Mouse (Mus musculus) MEL (cell line): ENCODE measurements at regions not wholly inside any gene's neighbourhood (a gene's known extent, or its start where the extent isn't known, plus 50 kb on each side); places are given as distances from the start of the nearest gene placed in this dataset.

Experiments used
- DNase-seq: peaks from one replicate; pipeline ENCODE4 v3.0.0; 2011; ENCODE audit warnings: low read depth, low spot score
- H3K27ac ChIP-seq: 2 replicates; pipeline ENCODE4 v1.5.1; 2012; ENCODE audit warnings: low read depth, mild to moderate bottlenecking, control low read depth, low read length, moderate library complexity; ENCODE audit not compliant: control insufficient read depth
- H3K27me3 ChIP-seq, 2 experiments: fragments of 150-350 bp in 1 of 2; sonication (generic) in 1 of 2; 2 replicates each; pipeline ENCODE4 v1.6.1; 2012; ENCODE audit warnings: low read length in 2 of 2, mild to moderate bottlenecking in 2 of 2, improper control_type of control experiment in 1 of 2, moderate library complexity in 1 of 2; ENCODE audit not compliant: insufficient read depth in 2 of 2, control insufficient read depth in 1 of 2
- H3K36me3 ChIP-seq, 2 experiments: 2 replicates each; pipeline ENCODE4 v1.6.1; 2012 to 2014; ENCODE audit warnings: low read length in 2 of 2, improper control_type of control experiment in 1 of 2, inconsistent platforms in 1 of 2, mild to moderate bottlenecking in 1 of 2; ENCODE audit not compliant: insufficient read depth in 2 of 2, control insufficient read depth in 1 of 2
- H3K4me1 ChIP-seq, 2 experiments: fragments of 150-350 bp in 1 of 2; sonication (generic) in 1 of 2; 2 replicates each; pipeline ENCODE4 v1.6.1; 2012; ENCODE audit warnings: low read length in 2 of 2, improper control_type of control experiment in 1 of 2, mild to moderate bottlenecking in 1 of 2; ENCODE audit not compliant: insufficient read depth in 2 of 2, control insufficient read depth in 1 of 2
- H3K4me3 ChIP-seq, 2 experiments: fragments of 150-350 bp in 1 of 2; sonication (generic) in 1 of 2; 2 replicates each; pipeline ENCODE4 v1.5.1; 2012; ENCODE audit warnings: low read depth in 2 of 2, low read length in 2 of 2, mild to moderate bottlenecking in 2 of 2, moderate library complexity in 2 of 2, control low read depth in 1 of 2, improper control_type of control experiment in 1 of 2; ENCODE audit not compliant: control insufficient read depth in 1 of 2, insufficient read depth in 1 of 2
- H3K79me2 ChIP-seq: 2 replicates; pipeline ENCODE4 v1.6.1; 2012; ENCODE audit warnings: mild to moderate bottlenecking, low read length, moderate library complexity; ENCODE audit not compliant: control insufficient read depth, poor library complexity, insufficient read depth
- H3K9ac ChIP-seq: 2 replicates; pipeline ENCODE4 v1.6.1; 2012; ENCODE audit warnings: low read depth, mild to moderate bottlenecking, control low read depth, low read length, moderate library complexity; ENCODE audit not compliant: control insufficient read depth, poor library complexity, severe bottlenecking
- H3K9me3 ChIP-seq: fragments of 150-350 bp; sonication (generic); replicated peaks from 2 replicates; pipeline ENCODE4 v1.6.1; 2012; ENCODE audit warnings: mild to moderate bottlenecking, low read length, improper control_type of control experiment, moderate library complexity; ENCODE audit not compliant: insufficient read depth
- BHLHE40 ChIP-seq: IDR thresholded peaks from 2 replicates; pipeline ENCODE4 v1.6.1; 2012; ENCODE audit warnings: low read depth, mild to moderate bottlenecking, inconsistent platforms, low read length, improper control_type of control experiment, borderline replicate concordance
- CHD2 ChIP-seq: IDR thresholded peaks from 2 replicates; pipeline ENCODE4 v1.6.1; 2011; ENCODE audit warnings: low read length, improper control_type of control experiment
- CTCF ChIP-seq, 3 experiments: IDR thresholded peaks in 2 of 3; conservative IDR thresholded peaks in 1 of 3; 2 replicates each; pipeline ENCODE4 v1.5.1; 2011 to 2012; ENCODE audit warnings: low read length in 3 of 3, low read depth in 2 of 3, mild to moderate bottlenecking in 2 of 3, improper control_type of control experiment in 1 of 3, inconsistent platforms in 1 of 3, mixed read lengths in 1 of 3, moderate library complexity in 1 of 3; ENCODE audit not compliant: control insufficient read depth in 1 of 3, insufficient read depth in 1 of 3, poor library complexity in 1 of 3, severe bottlenecking in 1 of 3
- EP300 ChIP-seq, 2 experiments: IDR thresholded peaks; 2 replicates each; pipeline ENCODE4 v1.6.1; 2011; ENCODE audit warnings: improper control_type of control experiment in 2 of 2, low read length in 2 of 2, low read depth in 1 of 2, mild to moderate bottlenecking in 1 of 2
- GATA1 ChIP-seq: IDR thresholded peaks from 2 replicates; pipeline ENCODE4 v1.6.1; 2011; ENCODE audit warnings: low read depth, low read length, improper control_type of control experiment
- JUND ChIP-seq: IDR thresholded peaks from 2 replicates; pipeline ENCODE4 v1.6.1; 2011; ENCODE audit warnings: low read depth, mild to moderate bottlenecking, improper control_type of control experiment, low read length
- KAT2A ChIP-seq: conservative IDR thresholded peaks from 2 replicates; pipeline ENCODE4 v1.6.1; 2012; ENCODE audit warnings: low read depth, low read length, improper control_type of control experiment, inconsistent platforms
- MAZ ChIP-seq: IDR thresholded peaks from 2 replicates; pipeline ENCODE4 v1.6.1; 2012; ENCODE audit warnings: low read depth, mild to moderate bottlenecking, inconsistent platforms, low read length, improper control_type of control experiment
- MEF2A ChIP-seq: IDR thresholded peaks from 2 replicates; pipeline ENCODE4 v1.6.1; 2014; ENCODE audit warnings: low read depth, mild to moderate bottlenecking, inconsistent platforms, low read length, improper control_type of control experiment; ENCODE audit not compliant: poor library complexity, insufficient replicate concordance, severe bottlenecking; ENCODE audit errors: extremely low read depth
- MYB ChIP-seq: IDR thresholded peaks from 2 replicates; pipeline ENCODE4 v1.6.1; 2011; ENCODE audit warnings: mild to moderate bottlenecking, low read depth, low read length, improper control_type of control experiment
- NRF1 ChIP-seq: IDR thresholded peaks from 2 replicates; pipeline ENCODE4 v1.6.1; 2014; ENCODE audit warnings: low read depth, mild to moderate bottlenecking, inconsistent platforms, low read length, improper control_type of control experiment, moderate library complexity; ENCODE audit not compliant: poor library complexity, insufficient read depth, severe bottlenecking
- POLR2AphosphoS2 ChIP-seq: IDR thresholded peaks from 2 replicates; pipeline ENCODE4 v1.6.1; 2011; ENCODE audit warnings: low read length, improper control_type of control experiment
- RAD21 ChIP-seq: IDR thresholded peaks from 2 replicates; pipeline ENCODE4 v1.6.1; 2011; ENCODE audit warnings: mild to moderate bottlenecking, low read depth, low read length, improper control_type of control experiment
- SIN3A ChIP-seq: IDR thresholded peaks from 2 replicates; pipeline ENCODE4 v1.6.1; 2012; ENCODE audit warnings: low read length, improper control_type of control experiment, inconsistent platforms
- TAL1 ChIP-seq: IDR thresholded peaks from 2 replicates; pipeline ENCODE4 v1.6.1; 2012; ENCODE audit warnings: mild to moderate bottlenecking, inconsistent platforms, low read length, moderate library complexity, mixed read lengths
- TBP ChIP-seq: IDR thresholded peaks from 2 replicates; pipeline ENCODE4 v1.8.0; 2011; ENCODE audit warnings: low read depth, low read length, improper control_type of control experiment
- TCF12 ChIP-seq: IDR thresholded peaks from 2 replicates; pipeline ENCODE4 v1.6.1; 2014; ENCODE audit warnings: low read depth, mild to moderate bottlenecking, inconsistent platforms, low read length, improper control_type of control experiment, moderate library complexity
- USF1 ChIP-seq: IDR thresholded peaks from 2 replicates; pipeline ENCODE4 v1.6.1; 2014; ENCODE audit warnings: low read depth, mild to moderate bottlenecking, inconsistent platforms, low read length, improper control_type of control experiment, moderate library complexity
- ZC3H11A ChIP-seq: IDR thresholded peaks from 2 replicates; pipeline ENCODE4 v1.6.1; 2012; ENCODE audit warnings: low read depth, mild to moderate bottlenecking, inconsistent platforms, low read length, improper control_type of control experiment

DNA sequence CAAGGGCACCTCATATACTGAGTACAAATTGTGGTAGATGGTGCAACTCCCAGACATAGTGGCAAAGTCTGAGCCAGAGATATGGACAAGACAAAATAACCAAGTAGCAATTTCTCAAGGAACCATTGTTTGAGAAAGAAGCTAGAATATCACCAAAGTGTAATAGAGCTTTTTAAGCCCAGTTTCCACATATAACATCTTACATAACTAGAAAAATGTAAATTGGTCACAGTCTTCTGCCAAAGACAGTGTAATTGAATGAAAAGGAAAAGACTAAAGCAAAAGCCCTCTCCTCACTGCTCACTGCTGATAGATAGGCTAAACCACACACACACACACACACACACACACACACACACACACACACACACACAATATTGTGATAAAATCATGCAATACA lies 679.4 kb upstream of the Fbxo33 start:
- H3K4me1 ChIP-seq, result no peaks in the 10 kb centered on the region
- no peaks in the 10 kb centered on the region for H3K27me3 ChIP-seq
- no peaks in the 10 kb centered on the region for H3K36me3 ChIP-seq
- no peak for DNase-seq
- H3K4me3 ChIP-seq, result no peak overlapping the region
- no peaks in the 10 kb centered on the region for H3K79me2 ChIP-seq
- H3K9me3 ChIP-seq, result no peaks in the 10 kb centered on the region
- H3K9ac ChIP-seq, result no peak overlapping the region
- H3K27ac ChIP-seq, result no peak overlapping the region
- TF ChIP-seq JUND, result no peak
- no peak for TF ChIP-seq TBP
- TF ChIP-seq BHLHE40, result no peak
- TF ChIP-seq CTCF (IDR thresholded peaks at IDR 0.05 in 2 of 3, conservative IDR thresholded peaks at IDR 0.05 in 1 of 3; ENCODE audit: control insufficient read depth in 1 of 3, insufficient read depth in 1 of 3, low read depth in 2 of 3, low read length in 3 of 3, poor library complexity in 1 of 3, severe bottlenecking in 1 of 3), result no peak
- TF ChIP-seq MYB, result no peak
- no peak for TF ChIP-seq CHD2
- no peak for TF ChIP-seq NRF1
- TF ChIP-seq TCF12, result no peak
- TF ChIP-seq POLR2AphosphoS2, result no peak
- TF ChIP-seq GATA1, result no peak
- TF ChIP-seq MEF2A, result no peak
- no peak for TF ChIP-seq EP300 (IDR thresholded peaks at IDR 0.05; ENCODE audit: low read depth in 1 of 2, low read length in 2 of 2)
- TF ChIP-seq RAD21, result no peak
- no peak for TF ChIP-seq USF1
- TF ChIP-seq TAL1, result no peak
- no peak for TF ChIP-seq KAT2A
- TF ChIP-seq MAZ, result no peak
- TF ChIP-seq ZC3H11A, result no peak

DNA sequence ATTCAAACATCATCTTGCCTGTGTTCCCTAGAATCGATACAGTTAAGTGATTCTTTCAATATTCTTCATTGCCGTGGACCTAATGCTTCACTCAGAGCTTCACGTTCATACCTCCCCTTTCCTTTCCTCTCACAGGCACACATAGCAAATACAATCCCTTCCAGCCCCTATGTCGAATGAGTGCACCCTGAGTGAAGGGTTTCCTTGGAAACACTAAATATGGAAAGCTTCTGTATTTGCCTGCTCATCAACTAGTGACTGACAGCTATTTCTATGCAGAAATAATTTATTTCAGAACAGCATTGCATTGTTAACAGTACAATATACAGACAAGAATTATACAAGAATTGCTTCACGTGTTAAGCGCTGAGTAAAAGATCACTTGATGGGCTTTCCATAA lies 671.4 kb upstream of the Fbxo33 start:
- Histone ChIP-seq H3K4me3 (no peak overlapping the region), H3K27ac (no peak overlapping the region), H3K27me3 (no peaks in the 10 kb centered on the region), H3K9ac (no peak overlapping the region), H3K9me3 (no peaks in the 10 kb centered on the region), H3K36me3 (no peaks in the 10 kb centered on the region), H3K4me1 (no peaks in the 10 kb centered on the region), H3K79me2 (no peaks in the 10 kb centered on the region)
- no peak for DNase-seq
- no peak for TF ChIP-seq SIN3A
